Mouse (Mus musculus): ENCODE data around the gene Lss. TPM values are rescaled to one million over a fixed set of nuclear protein-coding genes. Genes with fewer than 3 reads are reported as not detected.

Lss gene
- polyA plus RNA-seq, 1 experiment from 2014 or later = 23.4 TPM

DNA sequence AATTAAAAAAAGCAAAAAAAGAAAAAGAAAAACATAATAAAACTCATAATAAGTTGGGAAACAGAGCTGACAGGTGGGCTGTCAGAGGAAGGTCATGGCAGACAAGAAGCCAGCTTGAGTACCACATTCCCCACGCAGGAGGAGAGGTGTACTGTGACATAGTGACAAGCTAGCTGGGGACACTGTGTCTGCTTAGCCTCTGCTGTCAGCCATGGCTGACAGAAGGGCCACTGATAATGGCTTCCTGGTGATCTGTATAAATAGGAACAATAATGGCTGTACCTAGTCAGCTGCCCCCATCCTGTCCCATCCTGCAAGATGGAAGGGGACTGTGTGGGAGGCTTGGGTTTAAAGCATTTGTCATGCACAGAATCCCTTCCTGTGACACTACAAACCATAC is 54.8 kb downstream of the Lss start:
- Histone ChIP-seq H3K9me3 (ENCODE audit: low read length) (no peaks in the 10 kb centered on the region), H3K9ac (replicated peaks; ENCODE audit: low read length) (no peak overlapping the region), H3K27ac (ENCODE audit: low read length) (no peak overlapping the region), H3K4me2 (replicated peaks; ENCODE audit: low read depth, low read length) (no peak overlapping the region), H3K4me3 (ENCODE audit: low read length) (no peak overlapping the region), H3K36me3 (ENCODE audit: insufficient read depth, low read length) (no peaks in the 10 kb centered on the region), H3K4me1 (ENCODE audit: insufficient read depth, low read length) (no peaks in the 10 kb centered on the region), H3K27me3 (ENCODE audit: insufficient read depth, low read length) (no peaks in the 10 kb centered on the region)
- 26% methylated on average over 1 of the region's 1 CpGs for WGBS
- ATAC-seq (ENCODE audit: low FRiP score, low TSS enrichment) = no peak

DNA sequence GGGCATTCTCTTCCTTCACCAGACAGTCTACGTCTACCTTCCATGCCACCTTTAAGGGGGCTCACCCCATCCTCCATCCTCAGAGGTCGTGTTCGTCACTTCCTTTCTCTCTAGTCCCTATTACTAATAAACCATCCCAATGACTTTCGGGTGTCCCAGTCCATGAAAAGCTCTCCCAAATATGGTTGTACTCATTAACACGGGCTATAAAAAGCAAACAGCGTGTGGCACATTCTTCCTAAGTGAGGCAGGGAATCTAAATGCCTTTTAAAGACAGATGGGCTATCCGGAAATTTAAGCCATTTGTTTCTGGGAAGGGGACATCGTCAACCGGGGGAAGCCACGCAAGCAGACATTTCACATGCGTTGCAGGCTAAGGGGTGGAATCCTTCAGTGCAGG is 58.8 kb downstream of the Lss start:
- Histone ChIP-seq H3K27me3 (ENCODE audit: insufficient read depth, low read length) (no peaks in the 10 kb centered on the region), H3K4me3 (ENCODE audit: low read length) (no peak overlapping the region), H3K4me2 (replicated peaks; ENCODE audit: low read depth, low read length) (no peak overlapping the region), H3K9ac (replicated peaks; ENCODE audit: low read length) (no peak overlapping the region), H3K36me3 (ENCODE audit: insufficient read depth, low read length) (no peaks in the 10 kb centered on the region), H3K27ac (ENCODE audit: low read length) (no peak overlapping the region), H3K4me1 (ENCODE audit: insufficient read depth, low read length) (no peaks in the 10 kb centered on the region), H3K9me3 (ENCODE audit: low read length) (no peaks in the 10 kb centered on the region)
- WGBS = 40% methylated on average over 11 of the region's 11 CpGs
- ATAC-seq (ENCODE audit: low FRiP score, low TSS enrichment) = no peak

DNA sequence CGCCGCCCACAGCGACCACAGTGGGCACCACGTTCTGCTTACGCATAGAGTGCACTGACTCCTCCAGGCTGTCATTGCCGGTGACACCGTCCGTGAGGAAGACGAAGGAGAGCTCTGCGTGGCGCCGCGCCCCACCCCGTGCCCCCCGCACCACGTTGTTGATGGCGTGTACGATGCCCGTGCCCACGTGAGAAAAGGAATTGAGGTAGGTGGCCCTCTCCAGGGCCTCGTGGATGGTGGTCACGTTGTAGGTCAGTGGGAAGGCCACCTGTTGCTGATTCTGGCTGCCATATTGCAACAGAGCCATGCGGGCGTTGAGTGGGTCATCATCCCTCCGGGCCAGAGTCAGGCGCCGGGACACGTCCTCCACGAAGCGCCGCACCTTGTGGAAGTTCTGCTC is 65.0 kb downstream of the Lss start:
- H3K4me1 ChIP-seq (ENCODE audit: insufficient read depth, low read length) = no peaks in the 10 kb centered on the region
- H3K9ac ChIP-seq (replicated peaks; ENCODE audit: low read length) = no peak overlapping the region
- 91% methylated on average over 31 of the region's 31 CpGs for WGBS
- H3K4me2 ChIP-seq (replicated peaks; ENCODE audit: low read depth, low read length) = no peak overlapping the region
- no peaks in the 10 kb centered on the region for H3K36me3 ChIP-seq (ENCODE audit: insufficient read depth, low read length)
- no peak for ATAC-seq (ENCODE audit: low FRiP score, low TSS enrichment)
- H3K27ac ChIP-seq (ENCODE audit: low read length) = no peak overlapping the region
- H3K4me3 ChIP-seq (ENCODE audit: low read length) = no peak overlapping the region
- no peaks in the 10 kb centered on the region for H3K27me3 ChIP-seq (ENCODE audit: insufficient read depth, low read length)
- no peaks in the 10 kb centered on the region for H3K9me3 ChIP-seq (ENCODE audit: low read length)

DNA sequence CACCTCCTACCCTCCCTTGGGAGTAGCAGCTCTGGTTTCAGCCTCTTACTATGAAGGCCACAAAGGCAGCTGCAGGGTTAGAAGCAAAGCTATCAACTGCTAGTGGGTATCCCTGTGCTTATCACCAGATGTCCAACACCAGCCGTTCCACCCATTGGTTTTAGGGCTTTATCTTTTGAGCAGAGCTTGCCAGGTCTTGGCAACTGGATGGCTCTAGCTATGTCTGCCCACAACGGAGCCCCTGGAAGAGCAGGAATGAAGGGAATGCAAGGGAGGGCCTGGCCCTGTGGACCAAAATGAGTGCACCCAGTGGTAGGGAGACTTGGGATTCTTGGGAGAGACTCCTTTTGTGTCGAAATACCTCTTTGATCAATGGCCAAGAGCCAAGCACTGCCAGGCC is 71.3 kb downstream of the Lss start:
- 74% methylated on average over 3 of the region's 3 CpGs for WGBS
- Histone ChIP-seq H3K4me1 (ENCODE audit: insufficient read depth, low read length) (no peaks in the 10 kb centered on the region), H3K36me3 (ENCODE audit: insufficient read depth, low read length) (peaks cover 5% of the 10 kb centered on the region; the same call in 1 of the 2 replicates), H3K27me3 (ENCODE audit: insufficient read depth, low read length) (no peaks in the 10 kb centered on the region), H3K9me3 (ENCODE audit: low read length) (no peaks in the 10 kb centered on the region), H3K9ac (replicated peaks; ENCODE audit: low read length) (no peak overlapping the region), H3K4me3 (ENCODE audit: low read length) (no peak overlapping the region), H3K4me2 (replicated peaks; ENCODE audit: low read depth, low read length) (no peak overlapping the region), H3K27ac (ENCODE audit: low read length) (no peak overlapping the region)
- no peak for ATAC-seq (ENCODE audit: low FRiP score, low TSS enrichment)

Other genes starting within 250 kb of the Lss start
- 11.7 and 12.2 TPM in 2 replicates for gene Dip2a, start 186.3 kb upstream of the Lss start, polyA plus RNA-seq (2015; fragmentation: Nextera tagmentation; extraction: Ambion mirVana)
- 2.6 TPM in 1 of 2 replicates, not detected in the other for gene AC141477.1, start 91.1 kb upstream of the Lss start, polyA plus RNA-seq (2015; fragmentation: Nextera tagmentation; extraction: Ambion mirVana)
- 15.3 and 18.0 TPM in 2 replicates for gene Pcnt, start 88.8 kb upstream of the Lss start, polyA plus RNA-seq (2015; fragmentation: Nextera tagmentation; extraction: Ambion mirVana)
- gene 2610028H24Rik, start 82.5 kb upstream of the Lss start, polyA plus RNA-seq (2015; fragmentation: Nextera tagmentation; extraction: Ambion mirVana) = not detected in 2 replicates
- gene Mcm3ap, start 62.7 kb upstream of the Lss start, polyA plus RNA-seq (2015; fragmentation: Nextera tagmentation; extraction: Ambion mirVana) = 50.2 and 61.3 TPM in 2 replicates
- 7.5 and 7.6 TPM in 2 replicates for gene Ybey, start 62.5 kb upstream of the Lss start, polyA plus RNA-seq (2015; fragmentation: Nextera tagmentation; extraction: Ambion mirVana)
- not detected in 2 replicates for gene Spatc1l, start 30.7 kb downstream of the Lss start, polyA plus RNA-seq (2015; fragmentation: Nextera tagmentation; extraction: Ambion mirVana)
- gene Ftcd, start 44.1 kb downstream of the Lss start, polyA plus RNA-seq (2015; fragmentation: Nextera tagmentation; extraction: Ambion mirVana) = 0.41 and 0.46 TPM in 2 replicates
- 68.6 and 91.3 TPM in 2 replicates for gene Col6a2, start 92.0 kb downstream of the Lss start, polyA plus RNA-seq (2015; fragmentation: Nextera tagmentation; extraction: Ambion mirVana)
- 94.8 and 128 TPM in 2 replicates for gene Col6a1, start 194.6 kb downstream of the Lss start, polyA plus RNA-seq (2015; fragmentation: Nextera tagmentation; extraction: Ambion mirVana)

All from kidney, embryonic 16.5 days (tissue).